Mouse (Mus musculus): Measurements from ENCODE around the gene Trak1. TPM values are rescaled to one million over a fixed set of nuclear protein-coding genes. Genes with fewer than 3 reads are reported as not detected.

Trak1 gene
- polyA plus RNA-seq, 2 experiments, result 2.9 to 3.1 TPM

- ATAC-seq (ENCODE audit: insufficient read depth) (no peak), DNase-seq (ENCODE audit: low read depth in 3 of 3, low spot score in 3 of 3) (no peak)
- no peaks in the 10 kb centered on the region for H3K27me3 ChIP-seq (ENCODE audit: control insufficient read depth, insufficient read depth, low read length)
- no peaks in the 10 kb centered on the region for H3K36me3 ChIP-seq (replicated peaks; ENCODE audit: control insufficient read depth, insufficient read depth, low read depth)
- peaks cover 0 to 4% of the 10 kb centered on the region in 2 experiments; a peak in 2 of 4 replicates for H3K4me1 ChIP-seq (replicated peaks; ENCODE audit: control insufficient read depth in 2 of 2, insufficient read depth in 2 of 2, low read length in 1 of 2)
- H3K4me3 ChIP-seq (ENCODE audit: insufficient read depth in 1 of 2, low read depth in 2 of 2, low read length in 2 of 2), result no peak overlapping the region
- WGBS (ENCODE audit: insufficient replicate concordance), result 70% methylated on average over 9 of the region's 9 CpGs
- H3K9ac ChIP-seq (replicated peaks), result no peak overlapping the region
- no peaks in the 10 kb centered on the region for H3K9me3 ChIP-seq (ENCODE audit: control insufficient read depth, low read length)
- no peak overlapping the region for H3K27ac ChIP-seq
- no peak overlapping the region for H3K4me2 ChIP-seq (ENCODE audit: low read depth)
- no peak for TF ChIP-seq CTCF (IDR thresholded peaks at IDR 0.05; ENCODE audit: low read depth)
- TF ChIP-seq EP300 (IDR thresholded peaks at IDR 0.05; ENCODE audit: low read depth), result no peak
Observed at GRCm38 (mm10) chr9:121387539-121388272, 90.4 kb downstream of the Trak1 start.

- Histone ChIP-seq H3K9ac (replicated peaks) (no peak overlapping the region), H3K36me3 (replicated peaks; ENCODE audit: control insufficient read depth, insufficient read depth, low read depth) (no peaks in the 10 kb centered on the region), H3K4me3 (ENCODE audit: insufficient read depth in 1 of 2, low read depth in 2 of 2, low read length in 2 of 2) (no peak overlapping the region), H3K9me3 (ENCODE audit: control insufficient read depth, low read length) (no peaks in the 10 kb centered on the region), H3K4me1 (replicated peaks; ENCODE audit: control insufficient read depth in 2 of 2, insufficient read depth in 2 of 2, low read length in 1 of 2) (peaks cover 0 to 4% of the 10 kb centered on the region in 2 experiments; a peak in 2 of 4 replicates), H3K27ac (no peak overlapping the region), H3K4me2 (ENCODE audit: low read depth) (no peak overlapping the region), H3K27me3 (ENCODE audit: control insufficient read depth, insufficient read depth, low read length) (no peaks in the 10 kb centered on the region)
- TF ChIP-seq EP300 (IDR thresholded peaks at IDR 0.05; ENCODE audit: low read depth), result no peak
- TF ChIP-seq CTCF (IDR thresholded peaks at IDR 0.05; ENCODE audit: low read depth), result no peak
- ATAC-seq (ENCODE audit: insufficient read depth) (no peak), DNase-seq (ENCODE audit: low read depth in 3 of 3, low spot score in 3 of 3) (no peak)
- 81% methylated on average over 13 of the region's 13 CpGs for WGBS (ENCODE audit: insufficient replicate concordance)
Observed at GRCm38 (mm10) chr9:121388273-121388931, 91.1 kb downstream of the Trak1 start.

GRCm38 (mm10) chr9:121389258-121389657, 92.0 kb downstream of the Trak1 start:
- no peak for TF ChIP-seq EP300 (IDR thresholded peaks at IDR 0.05; ENCODE audit: low read depth)
- TF ChIP-seq CTCF (IDR thresholded peaks at IDR 0.05; ENCODE audit: low read depth), result no peak
- WGBS (ENCODE audit: insufficient replicate concordance), result 69% methylated on average over 10 of the region's 10 CpGs
- H3K9me3 ChIP-seq (ENCODE audit: control insufficient read depth, low read length), result no peaks in the 10 kb centered on the region
- H3K4me3 ChIP-seq (ENCODE audit: insufficient read depth in 1 of 2, low read depth in 2 of 2, low read length in 2 of 2), result no peak overlapping the region
- no peak overlapping the region for H3K9ac ChIP-seq (replicated peaks)
- H3K4me2 ChIP-seq (ENCODE audit: low read depth), result no peak overlapping the region
- peaks cover 0 to 4% of the 10 kb centered on the region in 2 experiments; a peak in 2 of 4 replicates for H3K4me1 ChIP-seq (replicated peaks; ENCODE audit: control insufficient read depth in 2 of 2, insufficient read depth in 2 of 2, low read length in 1 of 2)
- H3K27me3 ChIP-seq (ENCODE audit: control insufficient read depth, insufficient read depth, low read length), result no peaks in the 10 kb centered on the region
- DNase-seq (ENCODE audit: low read depth in 3 of 3, low spot score in 3 of 3), result no peak
- H3K27ac ChIP-seq, result no peak overlapping the region
- no peak for ATAC-seq (ENCODE audit: insufficient read depth)
- H3K36me3 ChIP-seq (replicated peaks; ENCODE audit: control insufficient read depth, insufficient read depth, low read depth), result no peaks in the 10 kb centered on the region

GRCm38 (mm10) chr9:121391898-121392297, 94.6 kb downstream of the Trak1 start:
- DNase-seq (ENCODE audit: low read depth in 3 of 3, low spot score in 3 of 3), result no peak
- no peaks in the 10 kb centered on the region for H3K36me3 ChIP-seq (replicated peaks; ENCODE audit: control insufficient read depth, insufficient read depth, low read depth)
- H3K27me3 ChIP-seq (ENCODE audit: control insufficient read depth, insufficient read depth, low read length), result no peaks in the 10 kb centered on the region
- no peak overlapping the region for H3K4me2 ChIP-seq (ENCODE audit: low read depth)
- no peak overlapping the region for H3K9ac ChIP-seq (replicated peaks)
- no peaks in the 10 kb centered on the region for H3K9me3 ChIP-seq (ENCODE audit: control insufficient read depth, low read length)
- no peak overlapping the region for H3K4me3 ChIP-seq (ENCODE audit: insufficient read depth in 1 of 2, low read depth in 2 of 2, low read length in 2 of 2)
- no peaks in the 10 kb centered on the region for H3K4me1 ChIP-seq (replicated peaks; ENCODE audit: control insufficient read depth in 2 of 2, insufficient read depth in 2 of 2, low read length in 1 of 2)
- TF ChIP-seq CTCF (IDR thresholded peaks at IDR 0.05; ENCODE audit: low read depth) (peak; percentile 26; the same call in 1 of the 2 replicates), EP300 (IDR thresholded peaks at IDR 0.05; ENCODE audit: low read depth) (no peak)
- H3K27ac ChIP-seq, result no peak overlapping the region
- WGBS (ENCODE audit: insufficient replicate concordance), result 89% methylated on average over 13 of the region's 13 CpGs
- ATAC-seq (ENCODE audit: insufficient read depth), result no peak

GRCm38 (mm10) chr9:121392427-121392826, 95.1 kb downstream of the Trak1 start:
- Histone ChIP-seq H3K36me3 (replicated peaks; ENCODE audit: control insufficient read depth, insufficient read depth, low read depth) (no peaks in the 10 kb centered on the region), H3K27ac (no peak overlapping the region), H3K4me3 (ENCODE audit: insufficient read depth in 1 of 2, low read depth in 2 of 2, low read length in 2 of 2) (no peak overlapping the region), H3K9me3 (ENCODE audit: control insufficient read depth, low read length) (no peaks in the 10 kb centered on the region), H3K4me2 (ENCODE audit: low read depth) (no peak overlapping the region), H3K9ac (replicated peaks) (no peak overlapping the region), H3K4me1 (replicated peaks; ENCODE audit: control insufficient read depth in 2 of 2, insufficient read depth in 2 of 2, low read length in 1 of 2) (no peaks in the 10 kb centered on the region), H3K27me3 (ENCODE audit: control insufficient read depth, insufficient read depth, low read length) (no peaks in the 10 kb centered on the region)
- DNase-seq (ENCODE audit: low read depth in 3 of 3, low spot score in 3 of 3) (peak; percentile 26 to 44 (median 42)), ATAC-seq (ENCODE audit: insufficient read depth) (no peak)
- peak; percentile 92 for TF ChIP-seq CTCF (IDR thresholded peaks at IDR 0.05; ENCODE audit: low read depth)
- TF ChIP-seq EP300 (IDR thresholded peaks at IDR 0.05; ENCODE audit: low read depth), result no peak
- WGBS (ENCODE audit: insufficient replicate concordance), result 31% methylated on average over 5 of the region's 5 CpGs

Data from liver, embryonic 14.5 days (tissue).